Mouse (Mus musculus): ENCODE data around the gene Bsg.

The Bsg gene

GRCm38 (mm10) chr10:79704065-79704969 lies at the start of gene Bsg:
Bsg (plus strand) TSS chr10:79704491.
- peak; percentile 98 for DNase-seq (ENCODE audit: low spot score)

GRCm38 (mm10) chr10:79654946-79655395 lies 49.3 kb upstream of the Bsg start:
- no peak for DNase-seq (ENCODE audit: low spot score)

- no peak for DNase-seq (ENCODE audit: low spot score)
Observed at GRCm38 (mm10) chr10:79658829-79659228, 45.5 kb upstream of the Bsg start.

- DNase-seq (ENCODE audit: low spot score): no peak
Observed at GRCm38 (mm10) chr10:79660298-79660697, 44.0 kb upstream of the Bsg start.

GRCm38 (mm10) chr10:79661861-79662260 lies 42.4 kb upstream of the Bsg start:
- DNase-seq (ENCODE audit: low spot score): no peak

- peak; percentile 61 for DNase-seq (ENCODE audit: low spot score)
Observed at GRCm38 (mm10) chr10:79664131-79664665, 40.1 kb upstream of the Bsg start, which contains the start of gene Madcam1. Madcam1 (plus strand) TSS chr10:79664559.

GRCm38 (mm10) chr10:79665051-79665450 lies 39.2 kb upstream of the Bsg start:
- DNase-seq (ENCODE audit: low spot score): no peak

GRCm38 (mm10) chr10:79666493-79666892 lies 37.8 kb upstream of the Bsg start:
- no peak for DNase-seq (ENCODE audit: low spot score)

- DNase-seq (ENCODE audit: low spot score): no peak
Observed at GRCm38 (mm10) chr10:79668076-79668475, 36.2 kb upstream of the Bsg start.

GRCm38 (mm10) chr10:79668771-79669575 lies 35.3 kb upstream of the Bsg start, which contains the start of gene Tpgs1:
Tpgs1 (plus strand) TSS chr10:79669369.
- DNase-seq (ENCODE audit: low spot score): peak; percentile 89

- DNase-seq (ENCODE audit: low spot score): peak; percentile 90
Observed at GRCm38 (mm10) chr10:79669576-79670057, 34.7 kb upstream of the Bsg start.

GRCm38 (mm10) chr10:79670071-79670888 lies 34.0 kb upstream of the Bsg start:
- no peak for DNase-seq (ENCODE audit: low spot score)

GRCm38 (mm10) chr10:79671396-79672087 lies 32.7 kb upstream of the Bsg start:
- DNase-seq (ENCODE audit: low spot score): no peak

- no peak for DNase-seq (ENCODE audit: low spot score)
Observed at GRCm38 (mm10) chr10:79672088-79672455, 32.2 kb upstream of the Bsg start.

- no peak for DNase-seq (ENCODE audit: low spot score)
Observed at GRCm38 (mm10) chr10:79673054-79673453, 31.2 kb upstream of the Bsg start.

- DNase-seq (ENCODE audit: low spot score): no peak
Observed at GRCm38 (mm10) chr10:79675346-79676035, 28.8 kb upstream of the Bsg start.

GRCm38 (mm10) chr10:79680606-79681495 lies 23.4 kb upstream of the Bsg start:
- DNase-seq (ENCODE audit: low spot score): no peak

GRCm38 (mm10) chr10:79681591-79682245 lies 22.6 kb upstream of the Bsg start, which contains the start of gene Cdc34:
Cdc34 (plus strand) TSS chr10:79682195.
- peak; percentile 99 for DNase-seq (ENCODE audit: low spot score)

GRCm38 (mm10) chr10:79682551-79682915 lies 21.8 kb upstream of the Bsg start:
- no peak for DNase-seq (ENCODE audit: low spot score)
